Mouse (Mus musculus) lung, postnatal 0 days (tissue): ENCODE data around the gene Gm20388. TPM values are rescaled to one million over a fixed set of nuclear protein-coding genes. Genes with fewer than 3 reads are reported as not detected.

Experiments
- ATAC-seq: fragments of 200-750 bp; cut with Nextera tagmentation; 2 replicates; pipeline ENCODE4 v1.8.0; 2017; ENCODE audit warnings: moderate library complexity
- DNase-seq: peaks from one replicate; pipeline ENCODE4 v3.0.0-alpha.2; 2016; ENCODE audit warnings: low spot score
- H3K27ac ChIP-seq: fragments of 300-500 bp; sonication (generic); 2 replicates; pipeline ENCODE4 v1.5.1; 2014; ENCODE audit warnings: antibody characterized with exemption, mild to moderate bottlenecking, low read length, mixed read lengths
- H3K27me3 ChIP-seq: fragments of 300-500 bp; sonication (generic); replicated peaks from 2 replicates; pipeline ENCODE4 v1.6.1; 2014; ENCODE audit warnings: low read length, mixed read lengths; ENCODE audit not compliant: insufficient read depth
- H3K36me3 ChIP-seq: fragments of 300-500 bp; sonication (generic); 2 replicates; pipeline ENCODE4 v1.6.1; 2014; ENCODE audit warnings: low read length, mixed read lengths; ENCODE audit not compliant: insufficient read depth
- H3K4me1 ChIP-seq: fragments of 300-500 bp; sonication (generic); 2 replicates; pipeline ENCODE4 v1.6.1; 2014; ENCODE audit warnings: antibody characterized with exemption, low read depth, low read length, mixed read lengths; ENCODE audit not compliant: insufficient read depth
- H3K4me2 ChIP-seq: fragments of 300-500 bp; sonication (generic); replicated peaks from 2 replicates; pipeline ENCODE4 v1.6.1; 2014; ENCODE audit warnings: low read depth, mild to moderate bottlenecking, low read length, moderate library complexity, mixed read lengths
- H3K4me3 ChIP-seq: fragments of 300-500 bp; sonication (generic); 2 replicates; pipeline ENCODE4 v1.5.1; 2014; ENCODE audit warnings: low read depth, low read length
- H3K9ac ChIP-seq: fragments of 300-500 bp; sonication (generic); replicated peaks from 2 replicates; pipeline ENCODE4 v1.6.1; 2014; ENCODE audit warnings: low read depth, mild to moderate bottlenecking
- H3K9me3 ChIP-seq: fragments of 300-500 bp; sonication (generic); 2 replicates; pipeline ENCODE4 v1.6.1; 2016; ENCODE audit warnings: low read length, mixed read lengths
- CTCF ChIP-seq: IDR thresholded peaks from 2 replicates; pipeline ENCODE4 v1.5.1; 2016; ENCODE audit warnings: antibody characterized with exemption, mild to moderate bottlenecking
- EP300 ChIP-seq: IDR thresholded peaks from 2 replicates; pipeline ENCODE4 v1.6.1; 2016; ENCODE audit warnings: antibody characterized with exemption, mild to moderate bottlenecking, control low read depth
- WGBS: fragments of 180-500 bp; shearing (Covaris S2); extraction: QIAGEN DNeasy Blood & Tissue Kit; methylation state at CpG from one replicate; pipeline ENCODE4 v1.1.7; 2014; 5-methylcytosine and 5-hydroxymethylcytosine counted together
- polyA plus RNA-seq: library from polyadenylated mRNA; unstranded; fragments of >200 nt; fragmentation: Nextera tagmentation; extraction: Ambion mirVana; gene quantifications from 2 replicates; pipeline ENCODE4 v1.2.1, GENCODE M21; 2015

Gm20388 gene
- polyA plus RNA-seq, 1 experiment from 2014 or later = not detected

- H3K27ac ChIP-seq = no peak overlapping the region
- H3K9ac ChIP-seq = no peak overlapping the region
- no peak overlapping the region for H3K4me3 ChIP-seq
- H3K4me2 ChIP-seq = no peak overlapping the region
- no peaks in the 10 kb centered on the region for H3K27me3 ChIP-seq
- no peaks in the 10 kb centered on the region for H3K36me3 ChIP-seq
- 77% methylated on average over 11 of the region's 11 CpGs for WGBS
- ATAC-seq (no peak), DNase-seq (no peak)
- H3K9me3 ChIP-seq = no peaks in the 10 kb centered on the region
- TF ChIP-seq EP300 = no peak
- no peak for TF ChIP-seq CTCF
- no peaks in the 10 kb centered on the region for H3K4me1 ChIP-seq
These were observed 392.5 kb downstream of the Gm20388 start for GRCm38 (mm10) chr8:120302941-120303675.

GRCm38 (mm10) chr8:120304097-120304496 lies 393.5 kb downstream of the Gm20388 start:
- no peak overlapping the region for H3K4me3 ChIP-seq
- no peaks in the 10 kb centered on the region for H3K9me3 ChIP-seq
- TF ChIP-seq EP300 = no peak
- no peaks in the 10 kb centered on the region for H3K27me3 ChIP-seq
- no peaks in the 10 kb centered on the region for H3K36me3 ChIP-seq
- ATAC-seq = no peak
- no peak for DNase-seq
- 0 out of 2 replicates have a peak, but pooled peaks cover 2% of the 10 kb centered on the region for H3K4me1 ChIP-seq
- 57% methylated on average over 9 of the region's 9 CpGs for WGBS
- no peak overlapping the region for H3K9ac ChIP-seq
- H3K4me2 ChIP-seq = no peak overlapping the region
- H3K27ac ChIP-seq = no peak overlapping the region

- no peaks in the 10 kb centered on the region for H3K36me3 ChIP-seq
- no peak overlapping the region for H3K9ac ChIP-seq
- no peaks in the 10 kb centered on the region for H3K9me3 ChIP-seq
- 85% methylated on average over 10 of the region's 10 CpGs for WGBS
- H3K4me1 ChIP-seq = 0 out of 2 replicates have a peak, but pooled peaks cover 2% of the 10 kb centered on the region
- TF ChIP-seq CTCF (no peak), EP300 (no peak)
- no peak overlapping the region for H3K4me2 ChIP-seq
- ATAC-seq (no peak), DNase-seq (no peak)
- H3K4me3 ChIP-seq = no peak overlapping the region
- H3K27me3 ChIP-seq = no peaks in the 10 kb centered on the region
- H3K27ac ChIP-seq = no peak overlapping the region
These were observed 395.3 kb downstream of the Gm20388 start for GRCm38 (mm10) chr8:120305800-120306385.

- no peaks in the 10 kb centered on the region for H3K9me3 ChIP-seq
- 0 out of 2 replicates have a peak, but pooled peaks cover 2% of the 10 kb centered on the region for H3K4me1 ChIP-seq
- 24% methylated on average over 16 of the region's 16 CpGs for WGBS
- H3K9ac ChIP-seq = no peak overlapping the region
- H3K4me2 ChIP-seq = no peak overlapping the region
- H3K36me3 ChIP-seq = no peaks in the 10 kb centered on the region
- ATAC-seq (no peak), DNase-seq (no peak)
- H3K27me3 ChIP-seq = no peaks in the 10 kb centered on the region
- no peak for TF ChIP-seq CTCF
- no peak for TF ChIP-seq EP300
- H3K27ac ChIP-seq = no peak overlapping the region
- no peak overlapping the region for H3K4me3 ChIP-seq
These were observed 396.5 kb downstream of the Gm20388 start for GRCm38 (mm10) chr8:120307103-120307502.

- Histone ChIP-seq H3K4me3 (no peak overlapping the region), H3K9ac (no peak overlapping the region), H3K36me3 (no peaks in the 10 kb centered on the region), H3K4me2 (no peak overlapping the region), H3K27ac (no peak overlapping the region), H3K4me1 (0 out of 2 replicates have a peak, but pooled peaks cover 2% of the 10 kb centered on the region), H3K27me3 (no peaks in the 10 kb centered on the region), H3K9me3 (no peaks in the 10 kb centered on the region)
- no peak for DNase-seq
- no peak for ATAC-seq
- 46% methylated on average over 11 of the region's 11 CpGs for WGBS
- TF ChIP-seq CTCF = no peak
- TF ChIP-seq EP300 = no peak
These were observed 396.9 kb downstream of the Gm20388 start for GRCm38 (mm10) chr8:120307528-120307927.

GRCm38 (mm10) chr8:120308131-120308530 lies 397.5 kb downstream of the Gm20388 start:
- Histone ChIP-seq H3K27ac (no peak overlapping the region), H3K27me3 (no peaks in the 10 kb centered on the region), H3K9me3 (no peaks in the 10 kb centered on the region), H3K4me3 (no peak overlapping the region), H3K36me3 (no peaks in the 10 kb centered on the region), H3K4me2 (no peak overlapping the region), H3K9ac (no peak overlapping the region), H3K4me1 (0 out of 2 replicates have a peak, but pooled peaks cover 2% of the 10 kb centered on the region)
- DNase-seq (no peak), ATAC-seq (no peak)
- TF ChIP-seq CTCF (no peak), EP300 (no peak)
- WGBS = 65% methylated on average over 6 of the region's 8 CpGs
